Mouse (Mus musculus): Measurements from ENCODE around the gene Krt23. TPM values are rescaled to one million over a fixed set of nuclear protein-coding genes. Genes with fewer than 3 reads are reported as not detected.

Gene Krt23
- total and polyA plus RNA-seq, 3 experiments = 0.80 TPM; not detected in 2

- Histone ChIP-seq H3K79me2 (replicated peaks; ENCODE audit: control insufficient read depth, insufficient read depth, low read length) (no peaks in the 10 kb centered on the region), H3K36me3 (ENCODE audit: control insufficient read depth, insufficient read depth, low read length) (no peaks in the 10 kb centered on the region), H3K27ac (no peak overlapping the region), H3K4me1 (ENCODE audit: control insufficient read depth, insufficient read depth, low read length) (no peaks in the 10 kb centered on the region), H3K27me3 (ENCODE audit: control insufficient read depth, insufficient read depth, low read length) (no peaks in the 10 kb centered on the region), H3K4me3 (no peak overlapping the region), H3K9ac (ENCODE audit: low read depth, low read length) (no peak overlapping the region)
- WGBS = 20% methylated on average over 7 of the region's 7 CpGs
- TF ChIP-seq EP300 (IDR thresholded peaks at IDR 0.05; ENCODE audit: insufficient read depth, low read depth, low read length) (no peak), POLR2A (IDR thresholded peaks at IDR 0.05; ENCODE audit: insufficient read depth, low read depth, low read length) (no peak), CTCF (IDR thresholded peaks at IDR 0.05) (no peak)
- intact Hi-C loops (cut with DNase I) = loop anchor here (10.0 kb wide), 1 partner anchor 538 kb away; no protein-coding TSS in a partner anchor
- no peak for DNase-seq
Observed at GRCm38 (mm10) chr11:99466316-99466715, 26.6 kb downstream of the Krt23 start.

GRCm38 (mm10) chr11:99464836-99465235 lies 28.1 kb downstream of the Krt23 start:
- no peak overlapping the region for H3K27ac ChIP-seq
- H3K4me3 ChIP-seq = no peak overlapping the region
- H3K4me1 ChIP-seq (ENCODE audit: control insufficient read depth, insufficient read depth, low read length) = no peaks in the 10 kb centered on the region
- 8% methylated on average over 5 of the region's 5 CpGs for WGBS
- DNase-seq = peak; percentile 38 to 58
- intact Hi-C loops (cut with DNase I) = loop anchor here (1.0 to 10.0 kb wide), 5 partner anchors 109 to 832 kb away; no protein-coding TSS in a partner anchor
- no peaks in the 10 kb centered on the region for H3K79me2 ChIP-seq (replicated peaks; ENCODE audit: control insufficient read depth, insufficient read depth, low read length)
- no peaks in the 10 kb centered on the region for H3K36me3 ChIP-seq (ENCODE audit: control insufficient read depth, insufficient read depth, low read length)
- no peaks in the 10 kb centered on the region for H3K27me3 ChIP-seq (ENCODE audit: control insufficient read depth, insufficient read depth, low read length)
- TF ChIP-seq EP300 (IDR thresholded peaks at IDR 0.05; ENCODE audit: insufficient read depth, low read depth, low read length) (no peak), CTCF (IDR thresholded peaks at IDR 0.05) (peak; percentile 82)
- no peak overlapping the region for H3K9ac ChIP-seq (ENCODE audit: low read depth, low read length)

GRCm38 (mm10) chr11:99463155-99463554 lies 29.8 kb downstream of the Krt23 start:
- Histone ChIP-seq H3K9ac (ENCODE audit: low read depth, low read length) (no peak overlapping the region), H3K27me3 (ENCODE audit: control insufficient read depth, insufficient read depth, low read length) (no peaks in the 10 kb centered on the region), H3K4me3 (no peak overlapping the region), H3K27ac (no peak overlapping the region), H3K79me2 (replicated peaks; ENCODE audit: control insufficient read depth, insufficient read depth, low read length) (no peaks in the 10 kb centered on the region), H3K4me1 (ENCODE audit: control insufficient read depth, insufficient read depth, low read length) (no peaks in the 10 kb centered on the region), H3K36me3 (ENCODE audit: control insufficient read depth, insufficient read depth, low read length) (no peaks in the 10 kb centered on the region)
- intact Hi-C loops (cut with DNase I) = loop anchor here (1.0 to 10.0 kb wide), 5 partner anchors 84 to 834 kb away; no protein-coding TSS in a partner anchor
- TF ChIP-seq CTCF (IDR thresholded peaks at IDR 0.05) (peak; percentile 89), POLR2A (IDR thresholded peaks at IDR 0.05; ENCODE audit: insufficient read depth, low read depth, low read length) (no peak), EP300 (IDR thresholded peaks at IDR 0.05; ENCODE audit: insufficient read depth, low read depth, low read length) (0 out of 2 replicates have a peak, but pooled peaks have one; percentile 28)
- 7% methylated on average over 8 of the region's 8 CpGs for WGBS
- DNase-seq = peak; percentile 18 to 59

GRCm38 (mm10) chr11:99461736-99462135 lies 31.2 kb downstream of the Krt23 start:
- intact Hi-C loops (cut with DNase I) = loop anchor here (5.0 to 10.0 kb wide), 4 partner anchors 149 to 836 kb away; no protein-coding TSS in a partner anchor
- no peak overlapping the region for H3K27ac ChIP-seq
- H3K4me3 ChIP-seq = no peak overlapping the region
- TF ChIP-seq POLR2A (IDR thresholded peaks at IDR 0.05; ENCODE audit: insufficient read depth, low read depth, low read length) (no peak), EP300 (IDR thresholded peaks at IDR 0.05; ENCODE audit: insufficient read depth, low read depth, low read length) (no peak), CTCF (IDR thresholded peaks at IDR 0.05) (no peak)
- WGBS = 71% methylated on average over 7 of the region's 7 CpGs
- no peaks in the 10 kb centered on the region for H3K27me3 ChIP-seq (ENCODE audit: control insufficient read depth, insufficient read depth, low read length)
- DNase-seq = no peak
- H3K4me1 ChIP-seq (ENCODE audit: control insufficient read depth, insufficient read depth, low read length) = no peaks in the 10 kb centered on the region
- no peaks in the 10 kb centered on the region for H3K36me3 ChIP-seq (ENCODE audit: control insufficient read depth, insufficient read depth, low read length)
- no peaks in the 10 kb centered on the region for H3K79me2 ChIP-seq (replicated peaks; ENCODE audit: control insufficient read depth, insufficient read depth, low read length)
- H3K9ac ChIP-seq (ENCODE audit: low read depth, low read length) = no peak overlapping the region

GRCm38 (mm10) chr11:99458887-99459286 lies 34.0 kb downstream of the Krt23 start:
- TF ChIP-seq CTCF (IDR thresholded peaks at IDR 0.05) = no peak
- TF ChIP-seq POLR2A (IDR thresholded peaks at IDR 0.05; ENCODE audit: insufficient read depth, low read depth, low read length) = no peak
- no peak for TF ChIP-seq EP300 (IDR thresholded peaks at IDR 0.05; ENCODE audit: insufficient read depth, low read depth, low read length)
- H3K4me3 ChIP-seq = no peak overlapping the region
- H3K4me1 ChIP-seq (ENCODE audit: control insufficient read depth, insufficient read depth, low read length) = no peaks in the 10 kb centered on the region
- H3K36me3 ChIP-seq (ENCODE audit: control insufficient read depth, insufficient read depth, low read length) = no peaks in the 10 kb centered on the region
- no peak overlapping the region for H3K27ac ChIP-seq
- intact Hi-C loops (cut with DNase I) = no loop called here
- no peaks in the 10 kb centered on the region for H3K79me2 ChIP-seq (replicated peaks; ENCODE audit: control insufficient read depth, insufficient read depth, low read length)
- no peak for DNase-seq
- H3K27me3 ChIP-seq (ENCODE audit: control insufficient read depth, insufficient read depth, low read length) = no peaks in the 10 kb centered on the region
- WGBS = 43% methylated on average over 7 of the region's 7 CpGs
- no peak overlapping the region for H3K9ac ChIP-seq (ENCODE audit: low read depth, low read length)

GRCm38 (mm10) chr11:99454759-99455158 lies 38.2 kb downstream of the Krt23 start:
- no peak overlapping the region for H3K27ac ChIP-seq
- no peaks in the 10 kb centered on the region for H3K27me3 ChIP-seq (ENCODE audit: control insufficient read depth, insufficient read depth, low read length)
- no peaks in the 10 kb centered on the region for H3K36me3 ChIP-seq (ENCODE audit: control insufficient read depth, insufficient read depth, low read length)
- intact Hi-C loops (cut with DNase I) = no loop called here
- 72% methylated on average over 10 of the region's 10 CpGs for WGBS
- no peaks in the 10 kb centered on the region for H3K4me1 ChIP-seq (ENCODE audit: control insufficient read depth, insufficient read depth, low read length)
- H3K79me2 ChIP-seq (replicated peaks; ENCODE audit: control insufficient read depth, insufficient read depth, low read length) = no peaks in the 10 kb centered on the region
- no peak for DNase-seq
- H3K9ac ChIP-seq (ENCODE audit: low read depth, low read length) = no peak overlapping the region
- TF ChIP-seq CTCF (IDR thresholded peaks at IDR 0.05) (no peak), POLR2A (IDR thresholded peaks at IDR 0.05; ENCODE audit: insufficient read depth, low read depth, low read length) (no peak), EP300 (IDR thresholded peaks at IDR 0.05; ENCODE audit: insufficient read depth, low read depth, low read length) (no peak)
- no peak overlapping the region for H3K4me3 ChIP-seq

Measured in heart, adult 2 months (tissue).